Mouse (Mus musculus): ENCODE results near the gene Jtb.
"Not testable (repeated sequence)": the region's sequence is repeated elsewhere in the genome, so short reads cannot be mapped to it uniquely, and the experiment has no call there.

The Jtb gene

DNA sequence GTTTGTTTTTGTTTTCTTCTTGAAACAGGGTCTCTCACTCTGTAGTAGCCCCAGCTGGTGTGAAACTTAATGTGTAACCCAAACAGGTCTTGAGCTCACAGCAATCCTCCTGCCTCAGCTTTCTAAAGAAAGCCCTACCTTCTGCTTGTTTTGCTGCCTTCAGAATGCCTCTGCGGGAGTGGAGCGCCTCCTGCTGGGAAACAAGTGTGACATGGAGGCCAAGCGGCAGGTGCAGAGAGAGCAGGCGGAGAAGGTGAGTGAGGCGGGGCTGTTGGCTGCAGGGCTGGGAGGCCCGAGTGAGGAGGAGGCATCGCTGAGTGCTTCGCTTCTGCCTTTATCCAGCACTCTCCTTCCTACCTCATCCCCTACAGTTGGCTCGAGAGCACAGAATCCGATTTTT is 7.1 kb upstream of the Jtb start:
- no peak for DNase-seq (ENCODE audit: low read depth)

DNA sequence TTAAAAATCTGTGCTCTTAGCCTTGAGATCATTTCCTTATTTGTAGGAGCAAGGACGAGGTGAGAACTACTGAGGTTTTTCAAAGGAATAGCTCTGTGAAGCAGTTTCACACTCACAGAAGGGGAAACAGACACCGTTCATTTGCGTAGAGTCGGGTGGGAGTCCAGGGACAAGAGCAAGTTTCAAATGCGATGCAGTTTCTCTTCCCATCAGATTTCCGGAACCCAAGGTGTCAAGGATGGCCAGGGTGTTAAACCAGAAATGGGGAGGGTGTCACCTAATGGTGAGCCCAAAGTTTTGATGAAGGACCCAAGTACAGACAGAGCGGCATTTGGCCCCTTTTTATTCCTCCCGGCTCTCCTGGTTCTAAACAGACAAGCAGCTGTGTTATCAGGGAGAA is 322 bp upstream of the Jtb start:
- DNase-seq (ENCODE audit: low read depth): no peak

DNA sequence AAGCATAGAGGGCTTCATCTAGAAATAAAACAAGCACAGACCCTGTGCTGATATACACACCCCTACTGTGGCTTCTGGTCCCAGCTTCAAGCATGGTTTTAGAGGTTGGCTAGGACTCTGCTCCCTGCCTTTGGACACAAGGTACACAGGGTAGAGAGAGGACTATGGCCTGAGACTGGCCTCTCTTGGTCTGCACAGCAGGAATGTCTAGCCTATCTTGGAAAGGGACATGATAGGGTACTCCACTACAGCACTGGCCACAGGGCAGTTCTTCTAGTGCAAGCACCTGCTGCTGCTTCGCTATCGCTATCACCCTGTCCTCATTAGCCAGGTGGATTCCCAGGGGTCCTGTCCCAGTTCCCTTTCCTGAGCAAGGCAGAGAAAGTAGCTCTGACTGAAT is 9.9 kb downstream of the Jtb start:
- DNase-seq (ENCODE audit: low read depth): no peak

DNA sequence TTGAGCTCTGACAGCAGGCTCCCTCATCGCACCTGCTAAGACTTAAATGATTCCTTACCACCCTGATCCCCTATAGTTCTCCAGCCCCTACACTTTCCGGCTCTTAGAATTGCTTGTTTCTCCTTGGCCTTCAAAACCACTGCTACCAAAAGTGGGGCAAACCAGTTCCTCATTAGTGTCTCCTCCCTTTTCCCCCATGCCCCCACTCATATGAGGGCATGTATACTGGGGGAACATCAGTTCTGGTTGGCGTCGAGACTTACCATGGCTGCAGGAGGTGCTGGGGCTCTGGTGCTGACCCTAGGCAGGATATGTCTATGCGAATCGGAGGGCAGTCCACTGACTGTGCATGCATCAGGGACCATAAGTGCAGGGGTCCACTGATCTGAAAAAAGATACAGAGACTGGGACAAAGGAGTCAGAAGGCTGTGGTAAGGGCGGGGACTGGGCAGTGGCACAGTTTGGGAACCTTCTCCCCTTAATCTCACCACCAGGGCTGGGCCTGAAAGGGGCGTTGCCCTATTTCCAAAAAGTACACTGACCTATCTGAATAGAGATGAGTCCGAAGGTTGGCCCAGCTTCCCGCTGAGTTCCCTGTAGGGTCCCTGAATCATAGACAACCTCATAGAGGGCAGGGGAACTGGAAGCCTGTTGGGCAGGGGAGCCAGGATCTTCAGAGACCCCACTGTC is 10.4 kb downstream of the Jtb start:
- no peak for DNase-seq (ENCODE audit: low read depth)

DNA sequence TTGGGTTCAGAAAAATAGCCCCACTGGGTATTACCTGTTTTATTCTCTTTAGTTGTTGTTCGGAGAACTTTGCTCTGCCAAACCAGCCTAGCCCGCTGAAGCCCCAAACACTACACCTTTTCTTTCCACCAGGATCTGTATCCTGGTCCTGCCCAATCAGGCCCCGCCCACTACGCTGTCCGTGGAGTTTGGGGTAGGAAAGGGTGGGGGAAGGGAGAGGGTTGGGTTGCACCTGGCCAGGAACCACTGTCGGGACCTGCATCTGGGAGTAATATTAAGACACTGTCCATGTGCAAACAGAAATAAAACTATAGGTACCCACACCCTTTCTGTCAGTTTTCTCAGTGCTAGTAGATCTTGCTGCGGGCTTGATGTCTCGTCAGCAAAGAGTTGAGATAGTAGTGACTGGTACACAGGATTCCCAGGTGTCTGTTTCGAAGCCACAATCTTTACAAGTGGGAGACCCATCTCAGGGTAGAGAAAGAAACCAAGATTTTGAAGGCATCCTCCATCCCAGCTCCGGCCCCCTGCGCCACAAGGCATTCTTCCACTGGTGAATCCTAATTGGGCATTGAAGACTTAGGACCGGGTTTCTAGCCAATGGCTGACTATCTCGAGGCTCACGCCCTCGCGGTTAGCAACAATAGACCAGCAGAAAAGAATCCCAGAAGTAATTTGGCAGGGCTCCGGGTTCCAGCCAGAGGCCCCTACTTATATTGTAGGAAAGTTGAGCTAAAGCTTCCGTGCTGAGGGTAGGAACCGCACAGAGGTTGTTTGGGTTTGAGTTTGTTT is 11.8 kb downstream of the Jtb start, which contains the start of gene Creb3l4:
Creb3l4 (minus strand) TSS at position 529 of the 792 bp plus-strand sequence.
- no peak for DNase-seq (ENCODE audit: low read depth)

DNA sequence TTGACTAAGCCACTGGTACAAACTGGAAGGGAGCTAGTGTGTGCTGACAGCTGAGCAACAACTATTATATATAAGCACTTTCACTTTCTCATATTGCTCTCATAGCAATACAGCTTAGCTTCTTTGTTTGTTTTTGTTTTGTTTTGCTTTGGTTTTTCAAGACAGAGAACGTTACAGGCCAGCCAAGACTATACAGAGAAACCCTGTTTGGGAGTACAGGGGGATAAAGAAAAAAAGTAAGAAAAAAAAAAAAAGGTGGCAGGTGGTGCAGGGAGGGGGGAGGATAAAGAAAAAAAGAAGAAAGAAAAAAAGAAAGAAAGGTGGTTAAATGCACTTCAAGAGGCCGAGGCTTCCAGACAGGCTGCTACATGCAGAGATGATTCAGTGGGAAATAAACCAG is 14.0 kb downstream of the Jtb start:
- DNase-seq (ENCODE audit: low read depth): no peak

DNA sequence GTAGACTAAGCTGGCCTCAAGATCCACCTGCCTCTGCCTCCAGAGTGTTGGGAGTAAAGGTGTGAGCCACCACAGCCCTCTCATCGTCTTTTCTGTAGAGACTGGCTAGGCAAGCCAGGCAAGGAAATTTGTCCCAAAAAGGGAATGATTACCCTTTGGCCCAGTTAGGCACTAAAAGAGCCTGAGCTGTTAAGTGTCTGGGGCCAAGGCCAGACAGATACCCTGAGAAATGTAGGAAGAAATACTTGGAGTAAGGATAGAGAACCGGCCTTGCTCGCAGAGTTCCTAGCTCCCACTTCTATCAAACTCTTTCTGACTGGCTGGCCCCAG is 16.2 kb downstream of the Jtb start:
- DNase-seq (ENCODE audit: low read depth): no peak

DNA sequence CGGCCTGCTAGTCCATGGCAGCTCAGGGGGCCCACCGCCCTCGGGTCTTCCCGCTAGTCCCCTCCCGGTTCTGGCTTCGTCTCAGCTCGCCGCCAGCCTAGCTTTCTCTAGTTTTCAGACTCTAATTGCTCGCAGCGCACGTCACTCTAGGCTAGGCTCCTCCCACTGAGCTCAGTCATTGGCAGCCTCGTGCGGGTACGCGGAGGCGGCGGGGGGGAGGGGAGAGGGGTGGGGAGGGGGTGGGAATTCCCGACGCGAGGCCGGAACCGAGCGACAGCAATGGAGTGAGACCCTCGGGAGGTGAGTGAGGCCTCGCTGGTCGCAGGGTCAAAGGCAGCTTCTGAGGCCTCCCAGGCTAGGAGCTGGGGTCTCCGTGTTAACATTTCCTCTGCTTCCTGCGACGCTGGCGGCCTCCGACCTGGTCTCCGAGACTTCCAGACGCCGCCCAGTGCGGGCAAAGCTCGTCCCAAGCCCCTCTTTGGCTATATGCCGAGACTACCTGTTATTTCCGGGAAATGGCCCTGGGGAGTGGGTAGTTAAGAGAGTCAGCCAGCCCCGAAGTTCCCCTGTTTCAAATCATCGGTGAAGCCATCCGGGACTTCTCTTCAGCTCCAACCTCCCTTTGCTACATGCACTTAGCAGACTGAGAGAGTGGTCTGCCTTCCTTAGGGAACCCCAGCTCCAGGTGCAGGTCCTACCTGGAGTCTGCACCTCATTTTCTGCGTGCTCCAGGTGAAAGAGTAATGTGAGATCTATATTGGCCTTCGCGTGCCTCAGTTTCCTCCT is 16.8 kb downstream of the Jtb start, which contains the start of gene Slc39a1:
Slc39a1 (plus strand) TSS at position 213 of the 786 bp plus-strand sequence.
- peak; percentile 93 for DNase-seq (ENCODE audit: low read depth)

DNA sequence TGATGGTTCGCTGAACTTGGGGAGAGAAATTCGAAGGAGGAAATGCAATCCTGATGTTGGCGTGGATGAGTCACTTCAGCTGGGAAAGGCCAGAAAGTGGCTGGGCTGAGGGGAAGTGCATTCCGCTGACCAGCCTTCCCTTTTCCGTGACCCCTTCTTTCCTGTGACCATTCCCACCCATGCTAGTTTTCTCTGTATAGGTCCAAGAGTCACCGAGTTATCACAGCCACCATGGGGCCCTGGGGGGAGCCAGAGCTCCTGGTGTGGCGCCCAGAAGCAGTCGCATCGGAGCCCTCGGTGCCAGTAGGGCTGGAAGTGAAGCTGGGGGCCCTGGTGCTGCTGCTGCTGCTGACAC is 17.3 kb downstream of the Jtb start:
- DNase-seq (ENCODE audit: low read depth): no peak

DNA sequence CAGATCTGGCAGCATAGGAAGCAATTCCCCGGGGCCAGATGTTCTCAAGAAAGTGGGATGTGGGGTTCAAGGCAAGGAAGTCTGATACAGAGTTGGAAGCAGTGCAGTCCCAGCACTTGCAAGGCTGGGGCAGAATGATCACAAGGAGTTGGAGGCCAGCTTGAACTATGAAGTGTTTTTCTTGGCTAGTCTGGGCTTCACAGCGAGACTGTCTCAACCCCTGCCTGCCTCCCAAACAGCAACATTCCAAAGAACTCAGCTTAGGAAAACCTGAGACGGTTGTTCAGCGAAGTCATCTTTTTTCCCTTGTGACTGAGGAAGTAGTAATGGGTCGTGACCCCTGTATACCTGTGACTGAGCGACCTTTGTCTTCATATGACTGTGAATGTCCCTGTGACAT is 19.4 kb downstream of the Jtb start:
- DNase-seq (ENCODE audit: low read depth): no peak

DNA sequence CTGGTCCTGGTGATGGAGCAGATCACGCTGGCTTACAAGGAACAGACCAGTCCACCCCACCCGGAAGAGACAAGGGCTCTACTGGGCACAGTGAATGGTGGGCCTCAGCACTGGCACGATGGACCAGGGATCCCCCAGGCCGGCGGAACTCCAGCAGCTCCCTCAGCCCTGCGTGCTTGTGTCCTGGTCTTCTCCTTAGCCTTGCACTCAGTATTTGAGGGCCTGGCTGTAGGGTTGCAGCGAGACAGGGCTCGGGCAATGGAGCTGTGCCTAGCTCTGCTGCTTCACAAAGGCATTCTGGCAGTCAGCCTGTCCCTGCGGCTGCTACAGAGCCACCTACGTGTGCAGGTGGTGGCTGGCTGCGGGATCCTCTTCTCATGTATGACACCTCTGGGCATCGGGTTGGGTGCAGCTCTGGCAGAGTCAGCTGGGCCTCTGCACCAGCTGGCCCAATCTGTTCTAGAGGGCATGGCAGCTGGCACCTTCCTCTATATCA is 20.4 kb downstream of the Jtb start:
- DNase-seq (ENCODE audit: low read depth): not testable (repeated sequence)

DNA sequence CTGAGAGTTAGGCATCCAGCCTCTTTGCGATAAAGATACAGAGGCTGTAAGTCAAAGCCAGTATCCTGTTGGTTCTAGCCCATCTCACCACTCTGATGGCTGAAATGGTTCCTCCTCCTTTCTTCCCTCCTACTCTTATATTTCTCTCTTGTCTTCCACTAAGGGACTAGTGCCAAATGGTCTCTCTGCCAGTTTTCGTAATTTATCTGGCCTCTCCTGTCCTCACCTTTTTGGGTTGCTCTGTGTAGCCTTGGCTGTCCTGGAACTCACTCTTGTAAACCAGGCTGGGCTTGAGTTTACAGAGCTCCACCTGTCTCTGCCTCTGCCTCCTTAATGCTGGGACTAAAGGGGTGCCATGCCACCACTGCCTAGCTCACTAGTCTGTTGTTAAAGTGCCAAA is 21.3 kb downstream of the Jtb start:
- not testable (repeated sequence) for DNase-seq (ENCODE audit: low read depth)

DNA sequence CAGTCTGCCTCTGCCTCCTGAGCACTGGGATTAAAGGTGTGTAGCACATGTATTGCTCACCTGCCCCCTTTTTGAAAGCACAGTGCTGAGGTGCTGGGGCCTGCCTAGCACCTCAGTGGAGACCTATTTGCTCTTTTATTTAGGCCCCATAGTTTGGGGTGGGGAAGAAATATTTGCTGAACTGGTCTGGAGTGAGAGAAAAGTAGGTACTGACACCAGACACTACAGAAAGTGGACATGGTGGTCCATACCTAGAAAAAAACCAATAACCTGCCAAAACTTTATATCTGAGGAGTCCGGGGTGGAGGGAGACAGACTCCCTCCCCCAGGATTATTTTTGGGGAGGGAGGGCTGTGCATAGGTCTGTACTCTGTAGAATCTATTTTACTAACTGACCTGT is 21.8 kb downstream of the Jtb start:
- DNase-seq (ENCODE audit: low read depth): not testable (repeated sequence)

DNA sequence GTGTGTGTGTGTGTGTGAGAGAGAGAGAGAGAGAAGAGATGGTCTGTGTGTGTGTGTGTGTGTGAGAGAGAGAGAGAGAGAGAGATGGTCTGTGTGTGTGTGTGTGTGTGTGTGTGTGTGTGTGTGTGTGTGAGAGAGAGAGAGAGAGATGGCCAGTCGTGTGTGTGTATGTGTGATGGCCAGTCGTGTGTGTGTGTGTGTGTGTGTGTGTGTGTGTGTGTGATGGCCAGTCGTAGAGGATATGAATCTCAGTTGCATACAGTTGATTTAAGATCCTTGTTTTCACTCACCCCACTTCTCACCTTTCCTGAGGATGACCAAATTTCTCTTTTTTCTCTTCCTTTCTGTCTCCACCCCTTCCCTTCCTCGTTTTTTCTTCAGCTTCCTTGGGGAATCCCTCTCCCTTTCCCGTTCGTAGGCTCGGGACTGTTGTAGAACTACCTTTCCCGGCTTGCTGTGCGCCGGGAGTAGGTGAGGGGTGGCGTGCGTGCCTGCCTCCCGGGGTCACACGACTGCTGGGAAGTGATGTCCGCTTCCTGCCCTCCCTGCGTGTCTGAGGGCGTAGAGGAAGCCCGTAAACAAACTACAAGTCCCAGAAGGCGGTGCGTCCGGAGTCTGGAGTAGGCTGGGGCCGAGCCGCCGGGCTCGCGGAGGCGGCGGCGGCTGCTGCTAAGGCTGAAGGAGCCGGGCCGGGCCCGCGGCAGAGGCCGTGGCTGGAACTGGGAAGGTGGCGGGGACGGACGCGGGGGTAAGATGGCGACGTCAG is 22.4 kb downstream of the Jtb start, which contains the start of gene Crtc2:
Crtc2 (plus strand) TSS at position 511 of the 766 bp plus-strand sequence.
- DNase-seq (ENCODE audit: low read depth): peak; percentile 85

DNA sequence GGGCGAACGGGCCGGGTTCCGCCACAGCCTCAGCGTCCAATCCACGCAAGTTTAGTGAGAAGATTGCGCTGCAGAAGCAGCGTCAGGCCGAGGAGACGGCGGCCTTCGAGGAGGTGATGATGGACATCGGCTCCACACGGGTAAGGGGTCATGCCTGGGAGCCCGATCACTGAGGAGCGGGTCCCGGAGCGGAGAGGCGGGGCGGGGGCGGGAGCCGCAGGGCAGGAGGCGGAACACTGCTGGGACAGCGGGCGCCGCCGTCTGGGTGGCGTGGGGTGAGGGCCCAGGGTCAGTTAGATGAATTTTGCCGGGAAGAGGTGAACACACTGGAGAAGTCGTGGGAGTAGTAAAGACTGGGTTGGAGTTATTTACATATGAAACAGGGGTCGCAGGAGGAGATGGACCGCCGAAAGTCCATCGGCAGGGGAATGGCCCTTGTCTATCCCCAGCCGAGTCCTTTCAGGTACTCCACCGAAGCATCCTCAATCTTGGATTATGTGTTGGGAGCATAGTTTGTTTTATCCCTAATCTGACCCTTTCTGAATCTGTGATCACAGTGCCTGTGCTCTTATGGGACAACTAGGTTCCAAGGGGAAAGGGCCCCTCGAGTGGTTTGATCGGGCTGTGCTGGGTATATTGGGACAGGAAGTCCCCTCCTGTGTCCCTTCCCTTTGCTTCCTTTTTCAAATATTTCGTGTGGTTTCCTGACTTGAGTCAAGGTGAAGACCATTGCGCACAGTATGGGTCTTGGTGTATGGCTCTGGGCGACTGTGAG is 23.2 kb downstream of the Jtb start:
- DNase-seq (ENCODE audit: low read depth): no peak

DNA sequence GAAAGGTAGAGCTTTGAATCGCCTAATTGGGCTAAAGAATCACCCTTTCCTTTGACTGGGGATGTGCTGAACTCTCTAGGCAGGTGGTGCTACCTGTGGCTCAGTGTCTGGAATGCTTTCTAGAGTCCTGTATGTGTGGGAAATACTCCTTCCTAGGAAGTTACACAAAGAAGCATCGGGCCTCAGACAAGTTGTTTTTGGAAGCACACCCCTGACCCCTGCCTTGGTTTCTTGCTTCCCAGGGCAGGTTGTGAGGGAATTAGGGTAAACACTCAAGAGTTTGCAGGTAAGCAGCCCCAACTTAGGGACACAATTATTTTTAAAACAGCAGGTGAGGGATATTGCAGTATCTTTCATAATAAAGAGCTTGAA is 23.8 kb downstream of the Jtb start:
- no peak for DNase-seq (ENCODE audit: low read depth)

DNA sequence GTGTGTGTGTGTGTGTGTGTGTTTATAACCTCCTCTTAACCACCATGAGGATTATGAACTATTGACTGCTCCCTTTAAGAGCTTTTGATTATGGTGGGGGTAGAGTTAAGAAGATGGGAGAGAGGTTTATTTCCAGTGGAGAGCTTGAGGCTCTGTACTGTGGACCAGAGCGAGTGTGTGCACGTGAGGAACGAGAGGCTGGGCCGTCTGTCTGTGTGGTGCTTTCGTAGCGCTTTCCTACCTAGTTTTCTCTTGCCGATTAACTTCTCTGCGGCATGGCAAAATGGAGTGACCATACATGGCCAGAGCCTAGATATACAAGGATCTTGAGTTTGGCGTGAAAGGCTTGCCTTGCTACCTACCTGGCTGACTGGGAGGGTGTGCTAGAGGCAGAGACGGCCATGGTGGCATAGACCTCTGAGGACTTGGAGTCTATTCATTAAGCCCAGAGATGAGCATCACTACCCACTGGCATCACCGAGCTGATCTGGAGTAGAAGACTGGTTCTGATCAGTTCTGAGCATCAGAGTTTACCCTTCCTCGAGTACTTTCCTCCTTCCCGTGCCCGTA is 24.5 kb downstream of the Jtb start:
- DNase-seq (ENCODE audit: low read depth): no peak

DNA sequence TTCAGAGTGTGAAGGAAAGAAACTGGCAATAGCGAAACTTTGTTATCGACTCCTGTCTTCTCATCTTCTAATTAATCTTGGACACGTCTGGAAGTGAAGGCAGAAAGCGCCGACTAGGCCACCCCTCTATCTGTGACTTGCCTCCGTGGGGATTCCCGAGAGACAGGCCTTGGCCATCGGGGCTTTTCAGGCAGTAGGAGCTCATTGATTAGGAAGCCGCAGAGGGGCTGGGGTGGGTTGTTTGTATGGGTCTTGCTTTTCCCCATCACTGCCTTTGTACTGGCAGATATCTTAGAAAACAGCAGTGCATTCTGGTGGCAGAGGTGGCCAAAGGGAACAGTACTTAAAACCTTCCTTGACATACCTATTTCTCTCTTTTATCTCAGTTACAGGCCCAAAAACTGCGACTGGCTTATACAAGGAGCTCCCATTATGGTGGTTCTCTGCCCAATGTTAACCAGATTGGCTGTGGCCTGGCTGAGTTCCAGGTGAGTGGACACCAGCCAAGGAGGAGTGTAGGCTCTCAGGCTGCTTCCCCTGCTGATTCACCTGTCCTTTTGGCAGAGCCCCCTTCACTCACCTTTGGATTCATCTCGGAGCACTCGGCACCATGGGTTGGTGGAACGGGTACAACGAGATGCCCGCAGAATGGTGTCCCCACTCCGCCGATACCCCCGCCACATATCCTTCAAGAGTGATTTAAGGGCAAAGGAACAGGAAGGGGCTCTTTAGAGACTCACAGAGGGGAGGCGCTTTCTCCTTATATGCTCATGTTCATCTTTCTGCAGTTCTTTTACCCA is 25.5 kb downstream of the Jtb start:
- DNase-seq (ENCODE audit: low read depth): no peak

DNA sequence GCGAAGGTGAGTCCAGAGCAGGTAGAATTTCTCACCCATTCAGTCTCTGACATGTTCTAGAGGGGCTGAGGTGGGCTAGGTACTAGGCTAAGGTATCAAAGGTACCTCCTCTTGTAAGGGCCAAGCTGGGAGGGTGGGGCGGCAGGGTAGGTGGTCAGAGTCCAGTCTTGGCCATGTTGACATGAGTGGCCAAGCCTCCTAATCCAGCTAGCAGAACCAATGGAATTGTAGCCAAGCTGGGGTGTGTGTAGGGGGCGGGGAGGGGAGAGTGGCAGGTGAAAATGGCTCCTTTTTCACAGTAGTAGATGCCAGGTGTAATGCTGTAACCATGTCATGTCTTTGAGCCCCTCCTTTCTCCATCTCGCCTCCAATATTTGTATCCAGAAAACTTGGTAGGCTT is 27.1 kb downstream of the Jtb start:
- no peak for DNase-seq (ENCODE audit: low read depth)
